Mouse (Mus musculus): Measurements from ENCODE around the gene Gpr108.

- TF ChIP-seq CTCF (IDR thresholded peaks at IDR 0.05; ENCODE audit: low read depth): no peak
- no peak for TF ChIP-seq EP300 (IDR thresholded peaks at IDR 0.05; ENCODE audit: low read depth)
Measured at GRCm38 (mm10) chr17:57248771-57249170, 525 bp upstream of the Gpr108 start.
